Mouse (Mus musculus): ENCODE results near the gene Ctnna3. TPM values are rescaled to one million over a fixed set of nuclear protein-coding genes. Genes with fewer than 3 reads are reported as not detected.
A peak's percentile ranks its signal among the peaks of the same experiment; 100 is the strongest.

The Ctnna3 gene
- polyA plus RNA-seq, 1 experiment from 2014 or later, result 0.42 TPM

- H3K4me1 ChIP-seq (replicated peaks; ENCODE audit: control insufficient read depth, insufficient read depth, low read length), result no peaks in the 10 kb centered on the region
- no peak overlapping the region for H3K4me3 ChIP-seq (ENCODE audit: low read depth, low read length)
- H3K36me3 ChIP-seq (ENCODE audit: control insufficient read depth, insufficient read depth, low read length), result no peaks in the 10 kb centered on the region
- WGBS, result 91% methylated on average over 5 of the region's 5 CpGs
- H3K9ac ChIP-seq (ENCODE audit: low read depth, low read length), result no peak overlapping the region
- ATAC-seq (ENCODE audit: low FRiP score) (no peak), DNase-seq (ENCODE audit: low spot score) (no peak)
- H3K4me2 ChIP-seq (replicated peaks; ENCODE audit: low read depth, low read length), result no peak overlapping the region
- no peaks in the 10 kb centered on the region for H3K9me3 ChIP-seq (ENCODE audit: control insufficient read depth, low read length)
- H3K27me3 ChIP-seq (ENCODE audit: control insufficient read depth, insufficient read depth, low read length), result no peaks in the 10 kb centered on the region
- H3K27ac ChIP-seq (ENCODE audit: low read depth, low read length), result no peak overlapping the region
Observed at GRCm38 (mm10) chr10:63654560-63654959, 224.7 kb downstream of the Ctnna3 start.

GRCm38 (mm10) chr10:63676343-63676742 is 246.4 kb downstream of the Ctnna3 start:
- Histone ChIP-seq H3K4me3 (ENCODE audit: low read depth, low read length) (no peak overlapping the region), H3K27me3 (ENCODE audit: control insufficient read depth, insufficient read depth, low read length) (no peaks in the 10 kb centered on the region), H3K4me1 (replicated peaks; ENCODE audit: control insufficient read depth, insufficient read depth, low read length) (no peaks in the 10 kb centered on the region), H3K9me3 (ENCODE audit: control insufficient read depth, low read length) (no peaks in the 10 kb centered on the region), H3K4me2 (replicated peaks; ENCODE audit: low read depth, low read length) (no peak overlapping the region), H3K27ac (ENCODE audit: low read depth, low read length) (no peak overlapping the region), H3K9ac (ENCODE audit: low read depth, low read length) (no peak overlapping the region), H3K36me3 (ENCODE audit: control insufficient read depth, insufficient read depth, low read length) (no peaks in the 10 kb centered on the region)
- 91% methylated on average over 6 of the region's 6 CpGs for WGBS
- ATAC-seq (ENCODE audit: low FRiP score) (no peak), DNase-seq (ENCODE audit: low spot score) (no peak)

- Histone ChIP-seq H3K4me1 (replicated peaks; ENCODE audit: control insufficient read depth, insufficient read depth, low read length) (no peaks in the 10 kb centered on the region), H3K4me2 (replicated peaks; ENCODE audit: low read depth, low read length) (no peak overlapping the region), H3K27me3 (ENCODE audit: control insufficient read depth, insufficient read depth, low read length) (no peaks in the 10 kb centered on the region), H3K9me3 (ENCODE audit: control insufficient read depth, low read length) (no peaks in the 10 kb centered on the region), H3K36me3 (ENCODE audit: control insufficient read depth, insufficient read depth, low read length) (no peaks in the 10 kb centered on the region), H3K27ac (ENCODE audit: low read depth, low read length) (no peak overlapping the region), H3K4me3 (ENCODE audit: low read depth, low read length) (no peak overlapping the region), H3K9ac (ENCODE audit: low read depth, low read length) (no peak overlapping the region)
- DNase-seq (ENCODE audit: low spot score), result no peak
- WGBS, result 14% methylated on average over 3 of the region's 3 CpGs
- no peak for ATAC-seq (ENCODE audit: low FRiP score)
Observed at GRCm38 (mm10) chr10:63689233-63689632, 259.3 kb downstream of the Ctnna3 start.

- no peaks in the 10 kb centered on the region for H3K36me3 ChIP-seq (ENCODE audit: control insufficient read depth, insufficient read depth, low read length)
- H3K9me3 ChIP-seq (ENCODE audit: control insufficient read depth, low read length), result no peaks in the 10 kb centered on the region
- H3K9ac ChIP-seq (ENCODE audit: low read depth, low read length), result no peak overlapping the region
- no peaks in the 10 kb centered on the region for H3K4me1 ChIP-seq (replicated peaks; ENCODE audit: control insufficient read depth, insufficient read depth, low read length)
- H3K4me2 ChIP-seq (replicated peaks; ENCODE audit: low read depth, low read length), result no peak overlapping the region
- H3K27me3 ChIP-seq (ENCODE audit: control insufficient read depth, insufficient read depth, low read length), result no peaks in the 10 kb centered on the region
- 33% methylated on average over 4 of the region's 4 CpGs for WGBS
- ATAC-seq (ENCODE audit: low FRiP score) (no peak), DNase-seq (ENCODE audit: low spot score) (no peak)
- no peak overlapping the region for H3K27ac ChIP-seq (ENCODE audit: low read depth, low read length)
- no peak overlapping the region for H3K4me3 ChIP-seq (ENCODE audit: low read depth, low read length)
Observed at GRCm38 (mm10) chr10:63689651-63690050, 259.8 kb downstream of the Ctnna3 start.

GRCm38 (mm10) chr10:63692039-63692438 is 262.1 kb downstream of the Ctnna3 start:
- H3K36me3 ChIP-seq (ENCODE audit: control insufficient read depth, insufficient read depth, low read length), result no peaks in the 10 kb centered on the region
- no peak overlapping the region for H3K9ac ChIP-seq (ENCODE audit: low read depth, low read length)
- no peaks in the 10 kb centered on the region for H3K9me3 ChIP-seq (ENCODE audit: control insufficient read depth, low read length)
- no peak overlapping the region for H3K27ac ChIP-seq (ENCODE audit: low read depth, low read length)
- peak; percentile 70 for DNase-seq (ENCODE audit: low spot score)
- H3K4me2 ChIP-seq (replicated peaks; ENCODE audit: low read depth, low read length), result no peak overlapping the region
- 62% methylated on average over 3 of the region's 3 CpGs for WGBS
- no peak overlapping the region for H3K4me3 ChIP-seq (ENCODE audit: low read depth, low read length)
- H3K27me3 ChIP-seq (ENCODE audit: control insufficient read depth, insufficient read depth, low read length), result no peaks in the 10 kb centered on the region
- H3K4me1 ChIP-seq (replicated peaks; ENCODE audit: control insufficient read depth, insufficient read depth, low read length), result no peaks in the 10 kb centered on the region
- ATAC-seq (ENCODE audit: low FRiP score), result peak; percentile 53; the same call in 1 of the 2 replicates

DNA sequence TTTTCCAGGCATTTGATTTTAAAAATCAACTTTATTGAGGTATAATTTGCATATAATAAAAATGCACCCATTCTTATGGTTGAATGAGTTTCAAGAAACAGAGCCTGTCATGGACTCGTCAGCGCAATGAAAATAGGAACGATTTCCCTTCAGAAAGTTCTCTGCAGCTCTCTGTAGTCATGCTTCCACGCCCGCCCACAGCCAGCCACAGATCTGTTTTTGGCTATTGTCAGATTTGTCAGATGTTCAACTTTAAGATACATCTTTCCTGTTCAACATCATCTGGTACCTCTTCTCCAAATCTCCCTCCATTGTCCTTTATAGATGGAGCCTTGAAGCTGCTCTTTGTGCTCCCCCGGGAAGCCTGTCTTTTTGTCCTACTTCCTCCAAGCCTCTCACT is 280.3 kb downstream of the Ctnna3 start:
- WGBS, result 77% methylated on average over 6 of the region's 6 CpGs
- DNase-seq (ENCODE audit: low spot score), result no peak

DNA sequence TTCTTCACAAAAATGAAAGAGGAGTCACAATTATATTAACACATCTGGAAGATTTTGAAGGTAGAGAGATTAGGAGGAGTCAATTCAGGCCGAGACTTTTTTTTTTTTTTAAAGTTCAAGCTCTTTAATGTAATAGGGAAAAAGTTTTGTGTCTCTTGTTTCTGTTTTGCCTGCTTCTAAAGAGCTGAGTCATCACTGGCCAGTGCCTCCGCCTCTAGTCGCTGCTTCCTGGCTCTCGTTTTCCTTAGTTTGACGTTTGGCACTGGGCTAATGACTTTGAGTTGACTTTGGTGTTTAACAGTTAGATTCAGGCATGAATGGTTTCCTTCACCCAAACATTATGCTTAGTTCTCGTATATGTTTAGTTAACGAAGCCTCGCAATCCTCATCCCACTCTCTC is 282.6 kb downstream of the Ctnna3 start:
- no peak for ATAC-seq (ENCODE audit: low FRiP score)
- no peaks in the 10 kb centered on the region for H3K4me1 ChIP-seq (replicated peaks; ENCODE audit: control insufficient read depth, insufficient read depth, low read length)
- H3K4me3 ChIP-seq (ENCODE audit: low read depth, low read length), result no peak overlapping the region
- DNase-seq (ENCODE audit: low spot score), result no peak
- WGBS, result 83% methylated on average over 8 of the region's 8 CpGs
- no peak overlapping the region for H3K27ac ChIP-seq (ENCODE audit: low read depth, low read length)
- H3K27me3 ChIP-seq (ENCODE audit: control insufficient read depth, insufficient read depth, low read length), result no peaks in the 10 kb centered on the region
- no peak overlapping the region for H3K9ac ChIP-seq (ENCODE audit: low read depth, low read length)
- no peak overlapping the region for H3K4me2 ChIP-seq (replicated peaks; ENCODE audit: low read depth, low read length)
- H3K9me3 ChIP-seq (ENCODE audit: control insufficient read depth, low read length), result no peaks in the 10 kb centered on the region
- H3K36me3 ChIP-seq (ENCODE audit: control insufficient read depth, insufficient read depth, low read length), result no peaks in the 10 kb centered on the region

More for the DNA sequence above, 280.3 kb downstream of the Ctnna3 start:
- no peak overlapping the region for H3K27ac ChIP-seq (ENCODE audit: low read depth, low read length)
- H3K4me2 ChIP-seq (replicated peaks; ENCODE audit: low read depth, low read length), result no peak overlapping the region
- ATAC-seq (ENCODE audit: low FRiP score), result no peak
- H3K4me3 ChIP-seq (ENCODE audit: low read depth, low read length), result no peak overlapping the region
- H3K9me3 ChIP-seq (ENCODE audit: control insufficient read depth, low read length), result no peaks in the 10 kb centered on the region
- H3K36me3 ChIP-seq (ENCODE audit: control insufficient read depth, insufficient read depth, low read length), result no peaks in the 10 kb centered on the region
- H3K27me3 ChIP-seq (ENCODE audit: control insufficient read depth, insufficient read depth, low read length), result no peaks in the 10 kb centered on the region
- H3K9ac ChIP-seq (ENCODE audit: low read depth, low read length), result no peak overlapping the region
- no peaks in the 10 kb centered on the region for H3K4me1 ChIP-seq (replicated peaks; ENCODE audit: control insufficient read depth, insufficient read depth, low read length)

DNA sequence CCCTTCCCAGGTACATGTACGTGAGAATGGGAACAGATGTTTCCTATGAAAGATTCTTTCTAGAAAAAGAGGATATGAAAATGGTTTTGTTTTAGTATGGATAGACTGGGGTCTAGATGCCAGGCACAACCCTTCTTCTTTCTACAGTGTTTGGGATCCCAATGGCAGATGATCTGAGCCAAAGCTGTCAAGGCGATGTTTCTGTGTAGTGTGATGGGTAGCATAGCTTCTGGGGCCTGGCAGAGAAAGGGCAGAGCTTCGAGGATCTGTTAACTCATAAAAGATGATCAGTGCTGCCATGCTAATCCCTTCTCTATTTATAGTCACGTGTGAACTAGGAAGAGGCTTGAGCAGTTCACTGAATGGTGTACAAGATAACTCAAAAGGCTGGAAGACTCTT is 284.3 kb downstream of the Ctnna3 start:
- no peak overlapping the region for H3K4me2 ChIP-seq (replicated peaks; ENCODE audit: low read depth, low read length)
- no peaks in the 10 kb centered on the region for H3K4me1 ChIP-seq (replicated peaks; ENCODE audit: control insufficient read depth, insufficient read depth, low read length)
- no peak overlapping the region for H3K9ac ChIP-seq (ENCODE audit: low read depth, low read length)
- DNase-seq (ENCODE audit: low spot score) (no peak), ATAC-seq (ENCODE audit: low FRiP score) (no peak)
- no peaks in the 10 kb centered on the region for H3K36me3 ChIP-seq (ENCODE audit: control insufficient read depth, insufficient read depth, low read length)
- H3K4me3 ChIP-seq (ENCODE audit: low read depth, low read length), result no peak overlapping the region
- no peaks in the 10 kb centered on the region for H3K27me3 ChIP-seq (ENCODE audit: control insufficient read depth, insufficient read depth, low read length)
- no peaks in the 10 kb centered on the region for H3K9me3 ChIP-seq (ENCODE audit: control insufficient read depth, low read length)
- no peak overlapping the region for H3K27ac ChIP-seq (ENCODE audit: low read depth, low read length)
- WGBS, result 89% methylated on average over 4 of the region's 4 CpGs

GRCm38 (mm10) chr10:63768871-63769270 is 339.0 kb downstream of the Ctnna3 start:
- Histone ChIP-seq H3K9ac (ENCODE audit: low read depth, low read length) (no peak overlapping the region), H3K4me2 (replicated peaks; ENCODE audit: low read depth, low read length) (no peak overlapping the region), H3K4me3 (ENCODE audit: low read depth, low read length) (no peak overlapping the region), H3K27ac (ENCODE audit: low read depth, low read length) (no peak overlapping the region), H3K27me3 (ENCODE audit: control insufficient read depth, insufficient read depth, low read length) (no peaks in the 10 kb centered on the region), H3K36me3 (ENCODE audit: control insufficient read depth, insufficient read depth, low read length) (no peaks in the 10 kb centered on the region), H3K4me1 (replicated peaks; ENCODE audit: control insufficient read depth, insufficient read depth, low read length) (no peaks in the 10 kb centered on the region), H3K9me3 (ENCODE audit: control insufficient read depth, low read length) (no peaks in the 10 kb centered on the region)
- ATAC-seq (ENCODE audit: low FRiP score), result no peak
- 92% methylated on average over 10 of the region's 10 CpGs for WGBS
- DNase-seq (ENCODE audit: low spot score), result no peak
